Mouse (Mus musculus) ovary, adult 2 months (tissue): Measurements from ENCODE around the gene Gm5475. TPM values are rescaled to one million over a fixed set of nuclear protein-coding genes. Genes with fewer than 3 reads are reported as not detected.

Experiments used
- polyA plus RNA-seq: library from polyadenylated mRNA; depleted of rRNA; stranded (reverse); fragments of >200 nt; gene quantifications from 2 replicates; pipeline ENCODE4 v1.2.3, GENCODE M21; 2012; rRNA removed

Gene Gm5475
- 0.15 and 0.24 TPM in 2 replicates for polyA plus RNA-seq

DNA sequence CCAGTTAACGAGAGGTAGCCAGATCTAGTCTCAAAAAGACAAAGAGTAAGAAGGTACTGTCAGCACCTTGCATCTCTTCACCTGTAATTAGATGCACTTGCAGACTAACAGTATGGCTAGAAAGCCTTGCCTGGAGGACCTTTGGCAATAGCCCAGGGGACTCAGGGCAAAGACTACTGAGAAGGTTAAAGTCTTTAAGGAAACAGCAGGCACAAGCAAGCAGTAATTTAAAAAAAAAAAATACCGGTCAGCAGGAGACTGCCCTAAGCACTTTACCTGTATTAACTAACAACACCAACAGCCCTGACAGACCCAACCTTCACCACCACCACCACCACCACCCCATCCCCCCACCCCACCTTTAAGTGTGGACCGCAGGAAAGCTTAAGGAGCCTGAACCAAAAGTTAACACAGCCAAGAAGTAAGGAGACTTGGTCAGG is at the start of gene Gm5475:
Gene Gm5475, plus strand, starts transcription at position 390 of the 440 bp plus-strand sequence.

DNA sequence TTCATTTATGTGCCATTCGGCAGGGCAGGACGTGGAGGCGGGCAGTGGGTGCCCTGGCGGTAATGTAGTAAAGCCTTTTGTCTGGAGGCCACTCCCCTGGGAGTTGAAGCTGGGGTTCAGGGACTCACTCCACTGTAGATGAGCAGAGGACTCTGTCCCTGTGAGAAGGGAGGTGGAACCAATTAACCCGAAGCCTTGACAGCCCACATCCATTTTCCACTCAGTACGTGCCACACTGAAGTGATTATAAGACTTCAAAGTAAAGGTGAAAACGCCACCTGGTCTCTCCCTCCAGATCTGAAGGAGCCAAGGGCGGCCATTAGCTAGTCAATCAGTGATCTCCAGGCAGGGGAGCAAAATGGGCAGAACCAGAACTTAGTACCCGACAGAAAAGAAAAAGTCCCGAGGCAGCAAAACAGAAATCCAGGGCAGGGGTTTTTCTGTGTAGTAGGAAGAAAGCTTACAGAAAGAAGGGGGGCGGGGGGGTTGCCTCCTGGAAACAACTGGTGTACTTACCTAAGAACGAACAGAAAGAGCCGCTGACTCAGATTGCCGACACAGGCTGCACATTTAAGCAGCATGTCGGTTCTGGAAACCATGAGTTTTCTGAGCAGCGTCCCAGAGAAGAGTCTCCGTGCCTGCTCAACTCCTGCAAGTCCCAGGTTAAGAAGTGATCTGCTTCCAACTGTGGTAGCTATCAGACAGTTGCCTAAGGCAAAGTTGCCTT is 2.6 kb downstream of the Gm5475 start, which contains the start of gene Slc11a2:
Gene Slc11a2, minus strand, starts transcription at position 677 of the 727 bp plus-strand sequence.

DNA sequence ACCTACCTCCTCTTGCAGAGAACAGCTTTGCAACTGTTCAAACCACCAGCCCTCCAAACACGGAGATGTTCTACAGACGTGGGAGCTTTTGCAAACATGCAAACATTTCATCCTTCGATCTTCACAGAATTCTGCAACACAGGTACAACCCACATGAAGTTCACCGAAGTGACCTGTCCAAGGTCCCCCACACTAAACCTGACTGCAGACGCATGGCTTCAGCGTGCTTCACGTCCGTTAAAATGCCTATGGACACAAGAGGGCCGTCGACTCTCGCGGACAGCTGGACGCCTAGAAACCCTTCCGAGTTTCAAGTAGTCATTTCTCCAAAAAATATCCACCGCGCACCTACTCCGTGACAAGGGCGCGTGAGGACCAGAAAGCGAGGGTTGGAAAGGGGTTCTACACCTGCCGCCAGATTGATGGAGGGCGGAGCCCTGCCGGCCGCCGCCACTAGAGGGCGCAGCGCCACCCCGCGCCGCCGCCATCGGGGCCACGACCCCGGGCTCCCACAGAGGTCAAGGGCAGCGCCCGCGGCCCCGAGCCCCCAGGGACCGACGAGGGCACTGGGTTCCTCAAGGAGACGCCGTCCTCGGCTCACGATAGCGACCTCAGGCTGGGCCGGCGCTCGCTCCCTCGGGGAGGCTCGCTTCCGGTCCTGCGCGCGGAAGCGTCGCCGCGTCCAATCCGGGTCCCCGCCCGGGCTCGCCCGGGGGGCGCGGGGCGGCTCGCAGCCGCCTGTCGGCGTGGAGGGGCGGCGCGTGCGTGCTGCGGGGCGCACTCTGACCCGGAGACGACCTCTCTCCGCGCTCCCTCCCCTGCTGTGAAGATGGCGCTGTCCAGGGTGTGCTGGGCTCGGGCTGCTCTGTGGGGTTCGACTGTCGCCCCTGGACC is 46.6 kb downstream of the Gm5475 start, which contains the start of gene Letmd1:
Gene Letmd1, plus strand, starts transcription at position 729 of the 894 bp plus-strand sequence.

Other genes with a start within 250 kb of the Gm5475 start
- 56.4 and 85.6 TPM in 2 replicates for gene Atf1, start 194.3 kb upstream of the Gm5475 start, polyA plus RNA-seq
- not detected in 2 replicates for gene Tmprss12, start 141.3 kb upstream of the Gm5475 start, polyA plus RNA-seq
- gene Mettl7a1, start 118.0 kb upstream of the Gm5475 start, polyA plus RNA-seq = 49.9 and 55.4 TPM in 2 replicates
- 0.31 and 0.60 TPM in 2 replicates for gene Mettl7a3, start 87.2 kb upstream of the Gm5475 start, polyA plus RNA-seq
- gene Methig1, start 69.0 kb upstream of the Gm5475 start, polyA plus RNA-seq = 0.21 TPM in 1 of 2 replicates, not detected in the other
- gene Mettl7a2, start 68.9 kb upstream of the Gm5475 start, polyA plus RNA-seq = 0.62 and 0.83 TPM in 2 replicates
- not detected in 2 replicates for gene Higd1c, start 57.6 kb upstream of the Gm5475 start, polyA plus RNA-seq
- gene Slc11a2, start 2.9 kb downstream of the Gm5475 start, polyA plus RNA-seq = 40.2 and 57.4 TPM in 2 replicates
- gene Letmd1, start 46.9 kb downstream of the Gm5475 start, polyA plus RNA-seq = 72.5 and 77.5 TPM in 2 replicates
- gene Csrnp2, start 73.3 kb downstream of the Gm5475 start, polyA plus RNA-seq = 8.7 and 10.7 TPM in 2 replicates
- gene Tfcp2, start 129.9 kb downstream of the Gm5475 start, polyA plus RNA-seq = 14.9 and 16.3 TPM in 2 replicates
- 35.8 and 41.9 TPM in 2 replicates for gene Pou6f1, start 177.8 kb downstream of the Gm5475 start, polyA plus RNA-seq
- 826 and 901 TPM in 2 replicates for gene Dazap2, start 193.2 kb downstream of the Gm5475 start, polyA plus RNA-seq
- gene Smagp, start 214.8 kb downstream of the Gm5475 start, polyA plus RNA-seq = 43.2 and 43.8 TPM in 2 replicates
- 4.0 and 4.1 TPM in 2 replicates for gene Bin2, start 247.4 kb downstream of the Gm5475 start, polyA plus RNA-seq